Mouse (Mus musculus) limb, embryonic 14.5 days (tissue): ENCODE results near the gene Otof. TPM values are rescaled to one million over a fixed set of nuclear protein-coding genes. Genes with fewer than 3 reads are reported as not detected.
A peak's percentile ranks its signal among the peaks of the same experiment; 100 is the strongest.

Experiments
- ATAC-seq: fragments of 200-750 bp; cut with Nextera tagmentation; 2 replicates; pipeline ENCODE4 v1.8.0; 2017; ENCODE audit warnings: low read depth, moderate number of reproducible peaks, moderate TSS enrichment; ENCODE audit not compliant: low FRiP score
- DNase-seq: peaks from one replicate; pipeline ENCODE4 v3.0.0-alpha.2; 2015; ENCODE audit warnings: low spot score
- H3K27ac ChIP-seq: fragments of 300-500 bp; sonication (generic); replicated peaks from 2 replicates; pipeline ENCODE4 v1.5.1; 2014; ENCODE audit warnings: low read depth, mild to moderate bottlenecking, low read length, moderate library complexity, mixed read lengths
- H3K27me3 ChIP-seq: fragments of 300-500 bp; sonication (generic); 2 replicates; pipeline ENCODE4 v1.6.1; 2014; ENCODE audit warnings: low read length, mixed read lengths; ENCODE audit not compliant: control insufficient read depth, insufficient read depth
- H3K36me3 ChIP-seq: fragments of 300-500 bp; sonication (generic); 2 replicates; pipeline ENCODE4 v1.6.1; 2014; ENCODE audit warnings: mild to moderate bottlenecking, low read length, moderate library complexity, mixed read lengths; ENCODE audit not compliant: control insufficient read depth, insufficient read depth
- H3K4me1 ChIP-seq: fragments of 300-500 bp; sonication (generic); 2 replicates; pipeline ENCODE4 v1.6.1; 2014; ENCODE audit warnings: antibody characterized with exemption, low read length, mixed read lengths; ENCODE audit not compliant: control insufficient read depth, insufficient read depth
- H3K4me2 ChIP-seq: fragments of 300-500 bp; sonication (generic); replicated peaks from 2 replicates; pipeline ENCODE4 v1.6.1; 2014; ENCODE audit warnings: low read depth, mild to moderate bottlenecking, low read length, moderate library complexity; ENCODE audit not compliant: severe bottlenecking
- H3K4me3 ChIP-seq: fragments of 300-500 bp; sonication (generic); replicated peaks from 2 replicates; pipeline ENCODE4 v1.5.1; 2014; ENCODE audit warnings: low read length
- H3K9ac ChIP-seq: fragments of 300-500 bp; sonication (generic); 2 replicates; pipeline ENCODE4 v1.6.1; 2014; ENCODE audit warnings: mild to moderate bottlenecking, low read depth, low read length, moderate library complexity; ENCODE audit not compliant: severe bottlenecking
- H3K9me3 ChIP-seq: fragments of 300-500 bp; sonication (generic); 2 replicates; pipeline ENCODE4 v1.6.1; 2016; ENCODE audit warnings: low read length; ENCODE audit not compliant: control insufficient read depth
- POLR2A ChIP-seq: fragments of 200-500 bp; IDR thresholded peaks from 2 replicates; pipeline ENCODE4 v1.8.0; 2012; ENCODE audit warnings: inconsistent platforms, mild to moderate bottlenecking, moderate library complexity, borderline replicate concordance; ENCODE audit not compliant: insufficient read depth, insufficient read length; ENCODE audit errors: extremely low read depth
- WGBS: fragments of 180-500 bp; shearing (Covaris S2); extraction: QIAGEN DNeasy Blood & Tissue Kit; methylation state at CpG from one replicate; pipeline ENCODE4 v1.1.7; 2014; 5-methylcytosine and 5-hydroxymethylcytosine counted together
- polyA plus RNA-seq, 2 experiments: library from polyadenylated mRNA; depleted of rRNA in 1 of 2; stranded (reverse) in 1 of 2; unstranded in 1 of 2; fragments of >200 nt; fragmentation: Nextera tagmentation in 1 of 2; extraction: Ambion mirVana in 1 of 2; gene quantifications; 2 replicates each; pipeline versions ENCODE4 v1.2.1 to v1.2.3; 2012 to 2014

The Otof gene
- polyA plus RNA-seq, 2 experiments = 0.29 to 1.0 TPM

GRCm38 (mm10) chr5:30465861-30466260 is 4.1 kb upstream of the Otof start, which contains the start of gene 1700001C02Rik:
Gene 1700001C02Rik (plus strand): TSS chr5:30466047.
- Histone ChIP-seq H3K27ac (no peak within 1 kb of the TSS), H3K4me1 (peaks cover 13% of the 10 kb centered on the region; the same call in 1 of the 2 replicates), H3K4me3 (peak within 1 kb of the TSS; percentile 2; the same call in 1 of the 2 replicates), H3K36me3 (no peaks in the 10 kb centered on the region), H3K9me3 (no peaks in the 10 kb centered on the region), H3K4me2 (peak within 1 kb of the TSS; percentile 39), H3K9ac (no peak within 1 kb of the TSS), H3K27me3 (peaks cover 17% of the 10 kb centered on the region; the same call in 1 of the 2 replicates)
- WGBS = 19% methylated on average over 18 of the region's 21 CpGs
- no peak for DNase-seq
- ATAC-seq = no peak
- no peak for TF ChIP-seq POLR2A

GRCm38 (mm10) chr5:30460155-30460554 is 1.6 kb downstream of the Otof start:
- DNase-seq = no peak
- no peaks in the 10 kb centered on the region for H3K27me3 ChIP-seq
- no peak overlapping the region for H3K27ac ChIP-seq
- no peaks in the 10 kb centered on the region for H3K9me3 ChIP-seq
- TF ChIP-seq POLR2A = no peak
- 50% methylated on average over 4 of the region's 4 CpGs for WGBS
- peaks cover 8% of the 10 kb centered on the region; the same call in 1 of the 2 replicates for H3K4me1 ChIP-seq
- no peak overlapping the region for H3K4me2 ChIP-seq
- H3K9ac ChIP-seq = no peak overlapping the region
- no peaks in the 10 kb centered on the region for H3K36me3 ChIP-seq
- no peak for ATAC-seq
- no peak overlapping the region for H3K4me3 ChIP-seq

- Histone ChIP-seq H3K4me2 (no peak overlapping the region), H3K27me3 (no peaks in the 10 kb centered on the region), H3K9ac (no peak overlapping the region), H3K27ac (no peak overlapping the region), H3K4me1 (0 out of 2 replicates have a peak, but pooled peaks cover 5% of the 10 kb centered on the region), H3K36me3 (no peaks in the 10 kb centered on the region), H3K9me3 (no peaks in the 10 kb centered on the region), H3K4me3 (no peak overlapping the region)
- DNase-seq (no peak), ATAC-seq (no peak)
- TF ChIP-seq POLR2A = no peak
- 67% methylated on average over 6 of the region's 6 CpGs for WGBS
These were observed 5.7 kb downstream of the Otof start for GRCm38 (mm10) chr5:30456056-30456455.

GRCm38 (mm10) chr5:30444327-30444895 is 17.3 kb downstream of the Otof start:
- H3K36me3 ChIP-seq = no peaks in the 10 kb centered on the region
- no peak for ATAC-seq
- H3K9ac ChIP-seq = no peak overlapping the region
- no peak overlapping the region for H3K4me3 ChIP-seq
- 68% methylated on average over 13 of the region's 13 CpGs for WGBS
- no peak overlapping the region for H3K4me2 ChIP-seq
- no peak for DNase-seq
- no peak for TF ChIP-seq POLR2A
- no peaks in the 10 kb centered on the region for H3K27me3 ChIP-seq
- H3K9me3 ChIP-seq = no peaks in the 10 kb centered on the region
- no peak overlapping the region for H3K27ac ChIP-seq
- H3K4me1 ChIP-seq = no peaks in the 10 kb centered on the region

DNA sequence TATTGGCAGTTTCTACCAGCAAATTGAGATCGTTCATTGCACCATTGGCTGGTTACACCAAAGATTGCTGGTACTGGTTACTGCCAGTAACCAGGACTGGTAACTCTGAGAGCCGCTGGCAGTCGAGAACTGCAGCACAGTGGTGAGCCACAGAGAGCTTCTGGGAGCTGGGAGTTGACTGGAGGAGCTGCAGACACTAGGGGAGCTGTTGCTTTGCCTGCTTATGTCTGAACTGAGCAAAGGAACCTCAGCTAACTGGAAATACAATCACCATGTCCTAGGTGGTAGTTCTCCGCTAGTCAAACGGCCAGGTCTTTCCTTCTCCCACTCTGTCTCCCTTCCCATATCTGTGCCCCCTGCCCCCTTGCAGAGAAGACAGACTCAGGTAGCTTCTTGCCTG is 19.5 kb downstream of the Otof start:
- 61% methylated on average over 5 of the region's 5 CpGs for WGBS
- H3K9ac ChIP-seq = no peak overlapping the region
- no peak for ATAC-seq
- no peak overlapping the region for H3K27ac ChIP-seq
- no peak overlapping the region for H3K4me3 ChIP-seq
- H3K36me3 ChIP-seq = no peaks in the 10 kb centered on the region
- no peak for TF ChIP-seq POLR2A
- no peaks in the 10 kb centered on the region for H3K27me3 ChIP-seq
- no peak for DNase-seq
- no peaks in the 10 kb centered on the region for H3K4me1 ChIP-seq
- H3K9me3 ChIP-seq = no peaks in the 10 kb centered on the region
- H3K4me2 ChIP-seq = no peak overlapping the region
